Mouse (Mus musculus) CH12F3 (cell line): ENCODE results near the gene Dap.

Experiments used
- in situ Hi-C: fragments of 300-500 bp; cut with MboI; formaldehyde crosslinking; loops from 2 replicates; pipeline ENCODE4 v1.14.3; 2020; ENCODE audit warnings: low sequenced_read_pairs

Dap gene

DNA sequence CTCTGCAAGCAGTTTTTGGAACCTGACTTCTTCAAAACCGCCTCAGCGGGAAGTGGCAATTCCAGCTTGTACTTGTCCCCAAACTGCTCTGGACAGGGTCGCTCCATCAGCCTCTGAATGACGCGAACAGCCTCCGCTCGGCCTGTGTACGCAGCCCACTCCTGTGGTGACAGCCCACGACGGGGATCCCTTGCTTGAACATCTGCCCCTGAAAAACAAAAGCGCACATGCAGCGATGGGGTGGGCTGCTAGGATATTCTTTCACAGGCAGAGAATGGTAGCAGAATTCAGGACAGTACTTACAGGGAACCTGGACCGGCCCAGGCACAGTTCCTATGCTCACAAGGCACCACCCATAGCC, 73.6 kb downstream of the Dap start:
- in situ Hi-C loops = no loop called here

DNA sequence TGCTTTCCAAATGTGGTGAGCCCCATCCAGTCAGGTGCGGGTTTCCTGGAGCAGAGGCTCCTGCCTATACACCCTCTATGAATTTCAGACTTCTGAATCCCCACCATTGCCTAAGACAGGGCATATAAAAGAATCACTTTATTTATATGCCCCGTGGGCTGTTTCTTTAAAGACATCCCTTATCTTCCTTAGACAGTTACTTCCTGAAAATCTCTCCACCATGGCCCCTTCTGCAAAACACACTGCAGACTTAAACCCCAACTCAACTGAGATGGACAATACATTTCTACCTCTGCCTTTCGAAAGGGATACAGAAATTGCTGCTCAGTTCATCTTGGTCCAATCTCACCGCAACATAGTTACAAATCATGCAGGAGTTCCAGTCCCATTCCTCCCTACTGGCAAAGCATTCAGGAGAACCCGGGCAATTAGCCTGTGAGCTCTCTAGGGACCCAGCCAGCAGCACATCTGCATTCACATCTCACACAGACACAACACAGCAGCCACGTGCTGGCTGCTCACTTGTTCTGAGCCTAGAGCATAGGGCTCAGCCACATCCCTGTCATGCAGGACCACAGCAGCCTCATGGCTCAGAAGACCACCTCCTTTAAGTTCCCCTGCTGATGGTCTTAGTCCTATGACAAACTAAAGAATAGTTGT, 75.3 kb downstream of the Dap start:
- in situ Hi-C loops = no loop called here

- in situ Hi-C loops = no loop called here
Measured at GRCm38 (mm10) chr15:31302293-31302990, 78.3 kb downstream of the Dap start.

DNA sequence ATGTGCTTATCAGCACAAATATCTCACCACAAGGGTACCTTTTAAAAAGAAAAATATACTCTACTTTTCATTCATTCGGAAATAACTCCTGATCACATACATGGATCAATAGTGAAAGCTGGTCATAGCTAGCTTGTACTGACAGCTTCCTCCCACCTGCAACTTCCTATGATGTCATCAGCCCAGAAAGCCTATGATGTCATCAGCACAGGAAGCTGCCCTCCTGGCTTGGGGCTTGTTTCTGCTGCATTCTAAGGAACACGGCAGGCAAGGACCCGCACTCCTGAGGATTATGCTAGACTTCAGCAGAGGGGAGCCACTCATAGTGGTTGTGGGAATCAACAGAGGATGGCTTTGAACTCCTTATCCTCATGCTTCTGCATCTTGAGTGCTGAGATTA, 80.2 kb downstream of the Dap start:
- in situ Hi-C loops = no loop called here

- in situ Hi-C loops = no loop called here
Measured at GRCm38 (mm10) chr15:31305181-31305580, 81.1 kb downstream of the Dap start.

GRCm38 (mm10) chr15:31306726-31307125, 82.6 kb downstream of the Dap start:
- in situ Hi-C loops = no loop called here

- in situ Hi-C loops = no loop called here
Measured at GRCm38 (mm10) chr15:31309526-31309925, 85.4 kb downstream of the Dap start.

- in situ Hi-C loops = no loop called here
Measured at GRCm38 (mm10) chr15:31312001-31312400, 87.9 kb downstream of the Dap start.

DNA sequence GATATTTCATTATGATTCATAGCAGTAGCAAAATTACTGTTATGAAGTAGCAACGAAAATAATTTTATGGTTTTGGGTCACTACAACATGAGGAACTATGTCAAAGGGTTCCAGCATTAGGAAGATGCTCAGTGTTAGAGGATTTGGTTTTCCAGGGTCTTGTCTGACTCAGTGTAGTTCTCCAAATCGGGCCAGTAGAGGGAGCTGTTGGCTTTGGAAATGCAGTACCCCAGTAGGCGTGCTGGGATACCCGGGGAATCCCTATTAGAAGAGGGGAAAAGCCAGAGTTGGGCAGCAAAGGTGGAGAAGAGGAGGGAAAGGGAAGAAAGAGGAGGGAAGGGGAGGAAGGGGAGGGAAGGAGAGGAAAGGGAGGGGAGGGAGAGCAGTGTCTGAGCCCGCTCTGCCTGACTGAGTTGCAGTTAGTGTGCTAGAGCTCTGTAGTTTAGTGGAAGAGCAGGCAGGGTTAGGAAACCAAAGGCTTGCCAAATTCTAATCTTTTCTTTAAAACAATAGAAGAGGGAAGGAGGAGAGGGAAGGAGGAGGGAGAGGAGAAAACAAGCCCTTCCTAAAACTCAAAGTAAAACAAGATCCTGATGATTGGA, 91.6 kb downstream of the Dap start:
- in situ Hi-C loops = no loop called here

DNA sequence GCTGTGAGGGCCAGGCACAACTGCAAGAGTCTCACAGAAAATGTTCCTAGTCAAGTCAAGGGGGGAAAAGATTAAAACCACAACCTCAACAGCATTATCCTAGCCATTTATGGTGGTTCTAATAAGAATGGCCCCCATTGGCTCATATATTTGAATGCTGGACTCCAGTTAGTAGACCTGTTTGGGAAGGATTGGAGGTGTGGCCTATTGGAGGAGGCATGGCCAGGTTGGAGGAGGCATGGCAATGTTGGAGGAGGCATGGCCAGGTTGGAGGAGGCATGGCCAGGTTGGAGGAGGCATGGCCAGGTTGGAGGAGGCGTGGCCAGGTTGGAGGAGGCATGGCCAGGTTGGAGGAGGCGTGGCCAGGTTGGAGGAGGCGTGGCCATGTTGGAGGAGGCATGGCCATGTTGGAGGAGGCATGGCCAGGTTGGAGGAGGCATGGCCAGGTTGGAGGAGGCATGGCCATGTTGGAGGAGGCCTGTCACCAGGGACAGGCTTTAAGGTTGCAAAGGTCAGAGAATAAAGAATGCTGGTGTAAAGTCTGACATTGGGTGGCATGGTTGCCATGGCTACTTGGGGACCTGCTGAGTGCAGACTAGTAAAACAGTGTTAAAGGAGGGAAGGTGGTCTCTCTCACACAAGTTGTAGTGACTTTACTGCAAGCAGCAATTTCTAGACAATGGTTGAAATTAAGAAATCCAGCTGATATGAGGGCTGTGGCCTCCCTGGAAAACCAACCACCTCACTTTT, 93.1 kb downstream of the Dap start:
- in situ Hi-C loops = no loop called here

- in situ Hi-C loops = no loop called here
Measured at GRCm38 (mm10) chr15:31318158-31318955, 94.2 kb downstream of the Dap start.

DNA sequence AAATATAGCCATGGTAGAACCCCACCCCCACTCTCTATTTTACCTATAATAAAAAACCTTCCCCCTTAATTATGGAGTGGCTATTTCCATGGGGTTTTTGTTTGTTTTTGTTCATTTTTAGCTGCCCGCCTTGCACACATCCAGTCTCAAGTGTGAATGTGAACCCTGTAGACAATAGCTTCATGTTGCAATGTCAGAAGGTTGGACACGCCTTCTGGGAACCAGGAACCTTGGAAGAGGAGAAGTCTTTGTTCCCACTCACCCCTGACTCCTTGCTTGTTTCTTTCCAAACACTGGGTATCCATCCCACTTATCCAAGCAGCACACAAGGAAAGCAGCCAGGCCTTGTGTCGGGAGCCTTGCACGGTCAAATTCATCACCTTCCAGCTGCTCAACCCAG, 94.9 kb downstream of the Dap start:
- in situ Hi-C loops = no loop called here

- in situ Hi-C loops = loop anchor here (10.0 kb wide), 2 partner anchors 124 to 264 kb away; no protein-coding TSS in a partner anchor
Measured at GRCm38 (mm10) chr15:31320598-31321377, 96.7 kb downstream of the Dap start.

DNA sequence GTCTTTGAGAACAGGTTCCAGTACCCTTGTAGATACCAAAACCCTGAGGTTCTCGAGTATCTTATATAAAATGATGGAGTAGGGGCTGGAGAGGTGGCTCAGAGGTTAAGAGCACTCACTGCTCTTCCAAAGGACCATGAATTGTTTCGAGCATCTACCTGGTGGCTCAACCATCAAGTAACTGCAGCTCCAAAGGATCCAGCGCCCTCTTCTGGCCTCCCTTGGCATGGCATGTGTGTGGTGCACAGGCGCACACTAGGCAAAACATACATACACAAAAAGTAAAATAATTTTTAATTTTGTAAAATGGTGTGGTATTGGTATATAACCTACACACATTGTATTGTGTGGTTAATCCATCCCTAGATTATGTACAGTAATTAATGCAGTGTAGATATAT, 99.6 kb downstream of the Dap start:
- in situ Hi-C loops = loop anchor here (10.0 kb wide), 2 partner anchors 121 to 261 kb away; no protein-coding TSS in a partner anchor
